Mouse (Mus musculus): ENCODE measurements around the gene Otop2. TPM values are rescaled to one million over a fixed set of nuclear protein-coding genes. Genes with fewer than 3 reads are reported as not detected.
A peak's percentile ranks its signal among the peaks of the same experiment; 100 is the strongest.

Otop2 gene
- polyA plus RNA-seq, 1 experiment from 2014 or later = not detected

GRCm38 (mm10) chr11:115341866-115342265, 34.9 kb downstream of the Otop2 start:
- H3K4me1 ChIP-seq = peaks cover 26% of the 10 kb centered on the region
- H3K36me3 ChIP-seq (replicated peaks) = no peaks in the 10 kb centered on the region
- H3K27me3 ChIP-seq (replicated peaks; ENCODE audit: low read depth, poor library complexity, severe bottlenecking) = peaks cover 86% of the 10 kb centered on the region
- H3K27ac ChIP-seq (replicated peaks) = no peak overlapping the region
- no peak overlapping the region for H3K4me3 ChIP-seq
- WGBS = 72% methylated on average over 6 of the region's 6 CpGs
- H3K9me3 ChIP-seq = no peaks in the 10 kb centered on the region
- no peak for DNase-seq (ENCODE audit: low spot score)

- Histone ChIP-seq H3K9me3 (no peaks in the 10 kb centered on the region), H3K27ac (replicated peaks) (no peak overlapping the region), H3K4me3 (0 out of 2 replicates have a peak overlapping the region, but pooled peaks have one; percentile 8), H3K27me3 (replicated peaks; ENCODE audit: low read depth, poor library complexity, severe bottlenecking) (peaks cover 93% of the 10 kb centered on the region), H3K4me1 (peaks cover 38% of the 10 kb centered on the region), H3K36me3 (replicated peaks) (no peaks in the 10 kb centered on the region)
- 10% methylated on average over 12 of the region's 12 CpGs for WGBS
- peak; percentile 37 for DNase-seq (ENCODE audit: low spot score)
Observed at GRCm38 (mm10) chr11:115344967-115345366, 38.0 kb downstream of the Otop2 start.

GRCm38 (mm10) chr11:115345515-115345914, 38.6 kb downstream of the Otop2 start:
- Histone ChIP-seq H3K36me3 (replicated peaks) (no peaks in the 10 kb centered on the region), H3K9me3 (no peaks in the 10 kb centered on the region), H3K4me3 (peak overlapping the region; percentile 2; the same call in 1 of the 2 replicates), H3K4me1 (peaks cover 38% of the 10 kb centered on the region), H3K27me3 (replicated peaks; ENCODE audit: low read depth, poor library complexity, severe bottlenecking) (peaks cover 92% of the 10 kb centered on the region), H3K27ac (replicated peaks) (peak overlapping the region; percentile 55; the same call in 1 of the 2 replicates)
- WGBS = 23% methylated on average over 7 of the region's 7 CpGs
- peak; percentile 77 for DNase-seq (ENCODE audit: low spot score)

- no peaks in the 10 kb centered on the region for H3K9me3 ChIP-seq
- peaks cover 38% of the 10 kb centered on the region for H3K4me1 ChIP-seq
- H3K4me3 ChIP-seq = no peak overlapping the region
- 59% methylated on average over 17 of the region's 17 CpGs for WGBS
- no peak for DNase-seq (ENCODE audit: low spot score)
- H3K27ac ChIP-seq (replicated peaks) = no peak overlapping the region
- 0 out of 2 replicates have a peak, but pooled peaks cover 7% of the 10 kb centered on the region for H3K36me3 ChIP-seq (replicated peaks)
- H3K27me3 ChIP-seq (replicated peaks; ENCODE audit: low read depth, poor library complexity, severe bottlenecking) = peaks cover 92% of the 10 kb centered on the region
Observed at GRCm38 (mm10) chr11:115348681-115349248, 41.8 kb downstream of the Otop2 start.

- WGBS = 81% methylated on average over 4 of the region's 4 CpGs
- H3K4me1 ChIP-seq = peaks cover 31% of the 10 kb centered on the region
- no peak for DNase-seq (ENCODE audit: low spot score)
- H3K27me3 ChIP-seq (replicated peaks; ENCODE audit: low read depth, poor library complexity, severe bottlenecking) = peaks cover 88% of the 10 kb centered on the region
- 0 out of 2 replicates have a peak, but pooled peaks cover 7% of the 10 kb centered on the region for H3K36me3 ChIP-seq (replicated peaks)
- no peak overlapping the region for H3K27ac ChIP-seq (replicated peaks)
- H3K4me3 ChIP-seq = no peak overlapping the region
- H3K9me3 ChIP-seq = no peaks in the 10 kb centered on the region
Observed at GRCm38 (mm10) chr11:115349976-115350375, 43.0 kb downstream of the Otop2 start.

- 0 out of 2 replicates have a peak, but pooled peaks cover 7% of the 10 kb centered on the region for H3K36me3 ChIP-seq (replicated peaks)
- 91% methylated on average over 5 of the region's 5 CpGs for WGBS
- DNase-seq (ENCODE audit: low spot score) = no peak
- H3K4me3 ChIP-seq = no peak overlapping the region
- H3K4me1 ChIP-seq = peaks cover 7% of the 10 kb centered on the region
- H3K27ac ChIP-seq (replicated peaks) = no peak overlapping the region
- H3K27me3 ChIP-seq (replicated peaks; ENCODE audit: low read depth, poor library complexity, severe bottlenecking) = peaks cover 84% of the 10 kb centered on the region
- no peaks in the 10 kb centered on the region for H3K9me3 ChIP-seq
Observed at GRCm38 (mm10) chr11:115353375-115353774, 46.4 kb downstream of the Otop2 start.

GRCm38 (mm10) chr11:115354183-115354582, 47.2 kb downstream of the Otop2 start:
- Histone ChIP-seq H3K27ac (replicated peaks) (no peak overlapping the region), H3K27me3 (replicated peaks; ENCODE audit: low read depth, poor library complexity, severe bottlenecking) (peaks cover 76% of the 10 kb centered on the region), H3K4me3 (0 out of 2 replicates have a peak overlapping the region, but pooled peaks have one; percentile 13), H3K9me3 (no peaks in the 10 kb centered on the region), H3K4me1 (peaks cover 9% of the 10 kb centered on the region), H3K36me3 (replicated peaks) (0 out of 2 replicates have a peak, but pooled peaks cover 7% of the 10 kb centered on the region)
- 8% methylated on average over 8 of the region's 8 CpGs for WGBS
- DNase-seq (ENCODE audit: low spot score) = peak; percentile 87

- Histone ChIP-seq H3K27ac (replicated peaks) (peak overlapping the region; percentile 74), H3K36me3 (replicated peaks) (no peaks in the 10 kb centered on the region), H3K4me1 (peaks cover 21% of the 10 kb centered on the region), H3K9me3 (no peaks in the 10 kb centered on the region), H3K27me3 (replicated peaks; ENCODE audit: low read depth, poor library complexity, severe bottlenecking) (peaks cover 39% of the 10 kb centered on the region), H3K4me3 (no peak overlapping the region)
- DNase-seq (ENCODE audit: low spot score) = peak; percentile 75
- WGBS = 19% methylated on average over 5 of the region's 5 CpGs
Observed at GRCm38 (mm10) chr11:115358468-115358867, 51.5 kb downstream of the Otop2 start.

GRCm38 (mm10) chr11:115359293-115359692, 52.3 kb downstream of the Otop2 start:
- peaks cover 43% of the 10 kb centered on the region for H3K27me3 ChIP-seq (replicated peaks; ENCODE audit: low read depth, poor library complexity, severe bottlenecking)
- peaks cover 25% of the 10 kb centered on the region for H3K4me1 ChIP-seq
- H3K27ac ChIP-seq (replicated peaks) = peak overlapping the region; percentile 74
- H3K4me3 ChIP-seq = 0 out of 2 replicates have a peak overlapping the region, but pooled peaks have one; percentile 11
- H3K9me3 ChIP-seq = no peaks in the 10 kb centered on the region
- WGBS = 46% methylated on average over 3 of the region's 3 CpGs
- no peaks in the 10 kb centered on the region for H3K36me3 ChIP-seq (replicated peaks)
- DNase-seq (ENCODE audit: low spot score) = no peak

- Histone ChIP-seq H3K4me3 (no peak overlapping the region), H3K27me3 (replicated peaks; ENCODE audit: low read depth, poor library complexity, severe bottlenecking) (peaks cover 43% of the 10 kb centered on the region), H3K4me1 (peaks cover 25% of the 10 kb centered on the region), H3K27ac (replicated peaks) (peak overlapping the region; percentile 74), H3K9me3 (no peaks in the 10 kb centered on the region), H3K36me3 (replicated peaks) (no peaks in the 10 kb centered on the region)
- no peak for DNase-seq (ENCODE audit: low spot score)
- 57% methylated on average over 6 of the region's 6 CpGs for WGBS
Observed at GRCm38 (mm10) chr11:115359726-115360125, 52.8 kb downstream of the Otop2 start.

GRCm38 (mm10) chr11:115364136-115364535, 57.2 kb downstream of the Otop2 start:
- peaks cover 43% of the 10 kb centered on the region for H3K4me1 ChIP-seq
- no peak overlapping the region for H3K27ac ChIP-seq (replicated peaks)
- H3K27me3 ChIP-seq (replicated peaks; ENCODE audit: low read depth, poor library complexity, severe bottlenecking) = peaks cover 56% of the 10 kb centered on the region
- no peak overlapping the region for H3K4me3 ChIP-seq
- H3K36me3 ChIP-seq (replicated peaks) = no peaks in the 10 kb centered on the region
- no peaks in the 10 kb centered on the region for H3K9me3 ChIP-seq
- no peak for DNase-seq (ENCODE audit: low spot score)
- WGBS = 87% methylated on average over 3 of the region's 3 CpGs

GRCm38 (mm10) chr11:115366039-115366705, 59.2 kb downstream of the Otop2 start:
- H3K9me3 ChIP-seq = no peaks in the 10 kb centered on the region
- 42% methylated on average over 7 of the region's 7 CpGs for WGBS
- peak overlapping the region; percentile 66 for H3K4me3 ChIP-seq
- H3K36me3 ChIP-seq (replicated peaks) = no peaks in the 10 kb centered on the region
- H3K27me3 ChIP-seq (replicated peaks; ENCODE audit: low read depth, poor library complexity, severe bottlenecking) = peaks cover 77% of the 10 kb centered on the region
- DNase-seq (ENCODE audit: low spot score) = no peak
- no peak overlapping the region for H3K27ac ChIP-seq (replicated peaks)
- peaks cover 30% of the 10 kb centered on the region for H3K4me1 ChIP-seq
